Mouse (Mus musculus) heart, adult 2 months (tissue): ENCODE data around the gene Clstn2.

Experiments used
- EP300 ChIP-seq: fragments of 200-500 bp; IDR thresholded peaks from 2 replicates; pipeline ENCODE4 v1.6.1; 2011; ENCODE audit warnings: low read depth, low read length, control low read depth; ENCODE audit not compliant: insufficient read depth
- POLR2A ChIP-seq: fragments of 200-500 bp; IDR thresholded peaks from 2 replicates; pipeline ENCODE4 v1.6.1; 2011; ENCODE audit warnings: mild to moderate bottlenecking, low read depth, low read length, control low read depth; ENCODE audit not compliant: insufficient read depth

GRCm38 (mm10) chr9:97414876-97415668, 617.9 kb downstream of the Clstn2 start:
- TF ChIP-seq POLR2A, result no peak
- TF ChIP-seq EP300, result no peak
